Mouse (Mus musculus) heart, postnatal 0 days (tissue): ENCODE data around the gene Gm7534.
"Not testable (repeated sequence)": the region's sequence is repeated elsewhere in the genome, so short reads cannot be mapped to it uniquely, and the experiment has no call there.

ENCODE experiments used
- CTCF ChIP-seq: IDR thresholded peaks from 2 replicates; pipeline ENCODE4 v1.5.1; 2016; ENCODE audit warnings: antibody characterized with exemption, control low read depth, low read depth
- EP300 ChIP-seq: IDR thresholded peaks from 2 replicates; pipeline ENCODE4 v1.6.1; 2016; ENCODE audit warnings: antibody characterized with exemption, low read depth

GRCm38 (mm10) chr4:134160071-134160470, 42.7 kb downstream of the Gm7534 start:
- TF ChIP-seq CTCF, EP300: not testable (repeated sequence)
